Mouse (Mus musculus): ENCODE measurements around the gene Olfr50.

Olfr50 gene

DNA sequence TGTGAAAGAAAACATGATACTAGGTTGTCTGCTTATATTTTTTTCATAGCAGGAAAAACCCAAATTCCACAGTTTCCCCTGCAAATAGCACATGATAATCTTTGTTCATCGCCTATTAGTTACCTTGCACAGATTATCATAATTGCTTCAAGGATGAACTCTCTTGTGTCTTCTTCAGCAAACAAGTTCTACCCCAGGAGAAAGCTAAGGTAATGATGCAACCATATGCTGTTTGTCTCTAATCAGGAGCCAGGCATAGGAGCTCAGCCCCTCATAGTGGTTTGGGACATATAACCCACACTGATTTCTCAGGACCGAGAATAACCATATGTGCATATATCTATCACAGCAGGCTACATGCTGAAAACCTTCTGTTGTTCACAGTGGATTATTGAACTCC lies at the start of gene Olfr50:
Gene Olfr50, plus strand, starts transcription at position 301 of the 400 bp plus-strand sequence.
- no peak for DNase-seq (ENCODE audit: extremely low read depth, insufficient read length, low spot score)

DNA sequence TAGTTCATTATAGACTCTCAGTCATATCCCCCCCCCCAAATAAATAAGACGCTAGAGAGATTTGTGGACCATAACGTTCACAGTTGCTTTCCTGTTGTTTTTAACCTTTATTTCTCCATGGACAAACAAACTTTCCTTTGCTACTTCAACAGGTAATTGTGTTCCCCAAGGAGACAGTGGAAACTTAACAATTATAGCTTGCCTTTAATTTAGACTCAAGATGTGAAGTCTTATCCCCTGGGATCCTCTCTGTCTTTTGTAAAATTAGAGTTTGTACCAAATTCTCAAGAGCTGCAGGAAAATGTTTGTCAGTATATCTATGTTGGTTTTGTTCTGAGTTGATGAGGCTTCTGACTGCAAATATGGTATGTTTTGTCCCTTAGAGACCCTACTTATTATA lies 6.4 kb upstream of the Olfr50 start, which contains the start of gene Olfr348:
Gene Olfr348, plus strand, starts transcription at position 301 of the 400 bp plus-strand sequence.
- DNase-seq (ENCODE audit: extremely low read depth, insufficient read length, low spot score): no peak

DNA sequence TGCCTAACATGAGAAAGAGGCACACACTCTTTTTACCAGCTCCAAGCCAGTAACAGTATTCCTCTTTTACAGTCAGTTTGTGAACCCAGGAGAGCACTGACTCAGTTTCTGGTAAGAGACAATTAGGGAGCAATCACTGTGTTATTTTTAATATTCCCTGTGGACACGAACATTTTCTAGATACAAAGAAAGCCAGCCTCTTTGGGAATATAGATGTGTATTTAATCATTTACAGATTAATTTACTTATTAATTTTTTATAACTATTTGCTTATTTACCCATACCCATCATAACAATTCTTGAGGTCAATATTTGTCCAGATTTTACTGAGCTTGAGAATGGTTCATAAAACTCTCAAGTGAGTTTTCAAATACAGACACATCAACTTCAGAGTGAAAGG lies 26.6 kb downstream of the Olfr50 start, which contains the start of gene Olfr3:
Gene Olfr3, minus strand, starts transcription at position 101 of the 400 bp plus-strand sequence.
- DNase-seq (ENCODE audit: extremely low read depth, insufficient read length, low spot score): no peak

DNA sequence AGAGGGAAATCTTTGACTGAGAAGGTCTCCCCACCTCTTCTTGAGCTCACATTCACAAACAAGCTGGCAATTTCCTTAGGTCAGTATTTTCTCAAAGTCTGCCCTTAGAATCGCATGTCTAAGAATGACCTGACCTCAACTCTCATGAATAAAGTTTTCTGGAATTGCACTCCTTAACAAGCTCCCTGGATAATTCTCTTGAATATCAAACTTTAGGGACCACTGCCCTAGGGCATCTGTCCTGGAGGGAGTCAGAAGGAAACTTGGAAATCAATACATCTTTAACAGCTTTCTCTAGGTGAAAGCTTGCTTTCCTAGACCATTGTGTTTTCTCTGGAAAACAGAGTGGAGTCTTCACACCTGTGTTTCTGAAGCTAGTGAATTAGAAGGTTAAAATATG lies 55.7 kb downstream of the Olfr50 start, which contains the start of gene Olfr350:
Gene Olfr350, plus strand, starts transcription at position 301 of the 400 bp plus-strand sequence.
- no peak for DNase-seq (ENCODE audit: extremely low read depth, insufficient read length, low spot score)

All from 3134 (cell line).